Mouse (Mus musculus): ENCODE results near the gene Chmp4b. TPM values are rescaled to one million over a fixed set of nuclear protein-coding genes. Genes with fewer than 3 reads are reported as not detected.

Chmp4b gene
- polyA plus RNA-seq, 1 experiment from 2014 or later = 19.3 TPM

- Histone ChIP-seq H3K4me2 (ENCODE audit: low read depth, low read length) (no peak overlapping the region), H3K9me3 (ENCODE audit: control insufficient read depth, low read length) (no peaks in the 10 kb centered on the region), H3K4me1 (replicated peaks; ENCODE audit: control insufficient read depth, insufficient read depth, low read length) (peaks cover 8% of the 10 kb centered on the region), H3K4me3 (ENCODE audit: low read length) (no peak overlapping the region), H3K27ac (ENCODE audit: low read length) (no peak overlapping the region), H3K9ac (ENCODE audit: low read length) (no peak overlapping the region), H3K36me3 (ENCODE audit: control insufficient read depth, insufficient read depth, low read length) (no peaks in the 10 kb centered on the region), H3K27me3 (ENCODE audit: control insufficient read depth, insufficient read depth, low read depth, low read length) (no peaks in the 10 kb centered on the region)
- WGBS = 54% methylated on average over 7 of the region's 7 CpGs
- ATAC-seq (ENCODE audit: low read depth) = no peak
These were observed 83.9 kb downstream of the Chmp4b start for GRCm38 (mm10) chr2:154735416-154735815.

- Histone ChIP-seq H3K9ac (ENCODE audit: low read length) (no peak overlapping the region), H3K4me2 (ENCODE audit: low read depth, low read length) (no peak overlapping the region), H3K27me3 (ENCODE audit: control insufficient read depth, insufficient read depth, low read depth, low read length) (no peaks in the 10 kb centered on the region), H3K4me3 (ENCODE audit: low read length) (no peak overlapping the region), H3K9me3 (ENCODE audit: control insufficient read depth, low read length) (no peaks in the 10 kb centered on the region), H3K36me3 (ENCODE audit: control insufficient read depth, insufficient read depth, low read length) (no peaks in the 10 kb centered on the region), H3K4me1 (replicated peaks; ENCODE audit: control insufficient read depth, insufficient read depth, low read length) (peaks cover 3% of the 10 kb centered on the region), H3K27ac (ENCODE audit: low read length) (no peak overlapping the region)
- no peak for ATAC-seq (ENCODE audit: low read depth)
- WGBS = 65% methylated on average over 7 of the region's 7 CpGs
These were observed 84.5 kb downstream of the Chmp4b start for GRCm38 (mm10) chr2:154735986-154736385.

- Histone ChIP-seq H3K4me3 (ENCODE audit: low read length) (no peak overlapping the region), H3K4me1 (replicated peaks; ENCODE audit: control insufficient read depth, insufficient read depth, low read length) (no peaks in the 10 kb centered on the region), H3K9ac (ENCODE audit: low read length) (no peak overlapping the region), H3K27ac (ENCODE audit: low read length) (no peak overlapping the region), H3K36me3 (ENCODE audit: control insufficient read depth, insufficient read depth, low read length) (no peaks in the 10 kb centered on the region), H3K4me2 (ENCODE audit: low read depth, low read length) (no peak overlapping the region), H3K9me3 (ENCODE audit: control insufficient read depth, low read length) (no peaks in the 10 kb centered on the region), H3K27me3 (ENCODE audit: control insufficient read depth, insufficient read depth, low read depth, low read length) (no peaks in the 10 kb centered on the region)
- WGBS = 78% methylated on average over 5 of the region's 5 CpGs
- ATAC-seq (ENCODE audit: low read depth) = no peak
These were observed 87.1 kb downstream of the Chmp4b start for GRCm38 (mm10) chr2:154738621-154739020.

GRCm38 (mm10) chr2:154742911-154743819, 91.7 kb downstream of the Chmp4b start:
- Histone ChIP-seq H3K27ac (ENCODE audit: low read length) (no peak overlapping the region), H3K9me3 (ENCODE audit: control insufficient read depth, low read length) (no peaks in the 10 kb centered on the region), H3K4me2 (ENCODE audit: low read depth, low read length) (no peak overlapping the region), H3K36me3 (ENCODE audit: control insufficient read depth, insufficient read depth, low read length) (no peaks in the 10 kb centered on the region), H3K27me3 (ENCODE audit: control insufficient read depth, insufficient read depth, low read depth, low read length) (no peaks in the 10 kb centered on the region), H3K4me1 (replicated peaks; ENCODE audit: control insufficient read depth, insufficient read depth, low read length) (no peaks in the 10 kb centered on the region), H3K9ac (ENCODE audit: low read length) (no peak overlapping the region), H3K4me3 (ENCODE audit: low read length) (no peak overlapping the region)
- WGBS = 64% methylated on average over 10 of the region's 10 CpGs
- ATAC-seq (ENCODE audit: low read depth) = no peak

GRCm38 (mm10) chr2:154743915-154744314, 92.4 kb downstream of the Chmp4b start:
- Histone ChIP-seq H3K27me3 (ENCODE audit: control insufficient read depth, insufficient read depth, low read depth, low read length) (no peaks in the 10 kb centered on the region), H3K27ac (ENCODE audit: low read length) (no peak overlapping the region), H3K9ac (ENCODE audit: low read length) (no peak overlapping the region), H3K36me3 (ENCODE audit: control insufficient read depth, insufficient read depth, low read length) (no peaks in the 10 kb centered on the region), H3K4me3 (ENCODE audit: low read length) (no peak overlapping the region), H3K4me2 (ENCODE audit: low read depth, low read length) (no peak overlapping the region), H3K4me1 (replicated peaks; ENCODE audit: control insufficient read depth, insufficient read depth, low read length) (no peaks in the 10 kb centered on the region), H3K9me3 (ENCODE audit: control insufficient read depth, low read length) (no peaks in the 10 kb centered on the region)
- WGBS = 68% methylated on average over 4 of the region's 4 CpGs
- ATAC-seq (ENCODE audit: low read depth) = no peak

Other genes starting within 250 kb of the Chmp4b start
- gene Snta1, start 243.6 kb upstream of the Chmp4b start, polyA plus RNA-seq (2015; fragmentation: Nextera tagmentation; extraction: Ambion mirVana) = 8.2 and 8.4 TPM in 2 replicates
- gene Cbfa2t2, start 215.2 kb upstream of the Chmp4b start, polyA plus RNA-seq (2015; fragmentation: Nextera tagmentation; extraction: Ambion mirVana) = 34.0 and 34.9 TPM in 2 replicates
- 0.54 and 1.1 TPM in 2 replicates for gene 1700003F12Rik, start 104.6 kb upstream of the Chmp4b start, polyA plus RNA-seq (2015; fragmentation: Nextera tagmentation; extraction: Ambion mirVana)
- gene Actl10, start 99.9 kb upstream of the Chmp4b start, polyA plus RNA-seq (2015; fragmentation: Nextera tagmentation; extraction: Ambion mirVana) = 0.33 and 0.35 TPM in 2 replicates
- gene Necab3, start 92.8 kb upstream of the Chmp4b start, polyA plus RNA-seq (2015; fragmentation: Nextera tagmentation; extraction: Ambion mirVana) = 2.7 and 4.4 TPM in 2 replicates
- 15.6 and 21.3 TPM in 2 replicates for gene E2f1, start 81.8 kb upstream of the Chmp4b start, polyA plus RNA-seq (2015; fragmentation: Nextera tagmentation; extraction: Ambion mirVana)
- 31.4 and 33.1 TPM in 2 replicates for gene Pxmp4, start 48.0 kb upstream of the Chmp4b start, polyA plus RNA-seq (2015; fragmentation: Nextera tagmentation; extraction: Ambion mirVana)
- 0.88 and 1.0 TPM in 2 replicates for gene Zfp341, start 38.4 kb upstream of the Chmp4b start, polyA plus RNA-seq (2015; fragmentation: Nextera tagmentation; extraction: Ambion mirVana)
- gene 4930519P11Rik, start 38.3 kb upstream of the Chmp4b start, polyA plus RNA-seq (2015; fragmentation: Nextera tagmentation; extraction: Ambion mirVana) = 0.48 TPM in 1 of 2 replicates, not detected in the other
- not detected in 2 replicates for gene Gm14214, start 118.3 kb downstream of the Chmp4b start, polyA plus RNA-seq (2015; fragmentation: Nextera tagmentation; extraction: Ambion mirVana)
- 38.7 and 43.4 TPM in 2 replicates for gene Raly, start 139.4 kb downstream of the Chmp4b start, polyA plus RNA-seq (2015; fragmentation: Nextera tagmentation; extraction: Ambion mirVana)
- not detected in 2 replicates for gene a, start 139.7 kb downstream of the Chmp4b start, polyA plus RNA-seq (2015; fragmentation: Nextera tagmentation; extraction: Ambion mirVana)
- 68.5 and 82.1 TPM in 2 replicates for gene Eif2s2, start 241.2 kb downstream of the Chmp4b start, polyA plus RNA-seq (2015; fragmentation: Nextera tagmentation; extraction: Ambion mirVana)

Measured in lung, embryonic 16.5 days (tissue).